Mouse (Mus musculus) ES-Bruce4 (cell line): ENCODE results near the gene Mettl21e.

Experiments
- EP300 ChIP-seq: IDR thresholded peaks from 2 replicates; pipeline ENCODE4 v1.6.1; 2011; ENCODE audit warnings: low read depth, low read length; ENCODE audit not compliant: insufficient read depth
- POLR2A ChIP-seq: IDR thresholded peaks from one replicate; pipeline ENCODE4 v1.8.1; 2011; ENCODE audit warnings: low read length; ENCODE audit not compliant: insufficient read depth

- TF ChIP-seq POLR2A (no peak), EP300 (no peak)
These were observed 2.2 kb downstream of the Mettl21e start for GRCm38 (mm10) chr1:44216352-44217116.
